Mouse (Mus musculus): Measurements from ENCODE around the gene Gm20388. TPM values are rescaled to one million over a fixed set of nuclear protein-coding genes. Genes with fewer than 3 reads are reported as not detected.

Gm20388 gene
- polyA plus RNA-seq, 1 experiment from 2014 or later = not detected

GRCm38 (mm10) chr8:123720471-123721001 is 3809.9 kb downstream of the Gm20388 start:
- Histone ChIP-seq H3K4me3 (no peak overlapping the region), H3K27me3 (no peaks in the 10 kb centered on the region), H3K9ac (no peak overlapping the region), H3K4me1 (peaks cover 11% of the 10 kb centered on the region; the same call in 1 of the 2 replicates), H3K27ac (no peak overlapping the region), H3K36me3 (no peaks in the 10 kb centered on the region), H3K4me2 (no peak overlapping the region), H3K9me3 (no peaks in the 10 kb centered on the region)
- no peak for ATAC-seq (ENCODE audit: insufficient number of reproducible peaks, insufficient read depth, low FRiP score, low TSS enrichment, low read depth)
- WGBS = 34% methylated on average over 12 of the region's 12 CpGs

- WGBS = 83% methylated on average over 5 of the region's 5 CpGs
- Histone ChIP-seq H3K4me3 (no peak overlapping the region), H3K9ac (no peak overlapping the region), H3K9me3 (no peaks in the 10 kb centered on the region), H3K4me2 (no peak overlapping the region), H3K36me3 (no peaks in the 10 kb centered on the region), H3K4me1 (0 out of 2 replicates have a peak, but pooled peaks cover 6% of the 10 kb centered on the region), H3K27ac (no peak overlapping the region), H3K27me3 (no peaks in the 10 kb centered on the region)
- no peak for ATAC-seq (ENCODE audit: insufficient number of reproducible peaks, insufficient read depth, low FRiP score, low TSS enrichment, low read depth)
Measured at GRCm38 (mm10) chr8:123722245-123722644, 3811.6 kb downstream of the Gm20388 start.

DNA sequence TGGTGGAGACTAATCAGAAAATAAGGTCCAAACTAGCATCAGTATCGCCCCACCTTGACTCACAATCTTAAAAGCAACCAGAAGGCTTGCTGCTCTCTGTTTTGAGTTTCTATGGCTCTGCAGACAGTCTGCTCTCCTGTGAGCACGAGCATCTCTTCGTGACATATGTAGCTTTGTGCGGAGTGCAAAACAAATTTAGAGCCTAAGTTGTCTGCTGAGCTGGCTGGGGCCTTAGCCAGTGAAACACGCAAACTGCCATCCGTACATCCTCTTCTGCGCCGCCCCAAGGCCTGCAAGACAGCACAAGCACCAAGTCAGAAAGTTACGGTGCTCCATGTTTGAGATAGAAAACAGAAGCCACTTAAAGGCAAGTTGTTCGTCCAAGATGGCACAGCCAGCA is 3814.1 kb downstream of the Gm20388 start:
- H3K4me3 ChIP-seq = no peak overlapping the region
- no peak overlapping the region for H3K27ac ChIP-seq
- peaks cover 18% of the 10 kb centered on the region for H3K4me1 ChIP-seq
- H3K4me2 ChIP-seq = no peak overlapping the region
- no peaks in the 10 kb centered on the region for H3K36me3 ChIP-seq
- no peak for ATAC-seq (ENCODE audit: insufficient number of reproducible peaks, insufficient read depth, low FRiP score, low TSS enrichment, low read depth)
- no peaks in the 10 kb centered on the region for H3K9me3 ChIP-seq
- peaks cover 4% of the 10 kb centered on the region; the same call in 1 of the 2 replicates for H3K27me3 ChIP-seq
- H3K9ac ChIP-seq = no peak overlapping the region
- WGBS = 84% methylated on average over 10 of the region's 10 CpGs

DNA sequence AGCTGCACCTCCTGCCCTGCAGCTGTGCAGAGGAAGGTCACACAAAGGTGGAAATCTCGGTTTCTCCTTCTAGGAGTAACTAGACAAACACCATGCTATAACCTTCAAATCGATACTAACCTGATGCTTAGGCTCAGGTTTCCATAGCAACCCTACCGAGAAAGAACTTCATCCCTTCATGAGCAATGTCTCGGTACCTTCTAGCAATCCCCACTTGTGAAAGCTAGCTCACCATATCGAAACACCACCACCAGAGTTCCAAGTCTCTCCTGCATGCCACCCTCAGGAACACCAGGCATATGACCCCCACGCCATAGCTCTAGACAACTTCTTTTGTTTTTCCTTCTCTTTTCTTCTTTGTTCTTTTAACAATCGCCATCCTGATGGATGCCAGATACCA is 3814.6 kb downstream of the Gm20388 start:
- WGBS = 73% methylated on average over 7 of the region's 7 CpGs
- no peak overlapping the region for H3K4me2 ChIP-seq
- H3K4me3 ChIP-seq = no peak overlapping the region
- ATAC-seq (ENCODE audit: insufficient number of reproducible peaks, insufficient read depth, low FRiP score, low TSS enrichment, low read depth) = no peak
- no peaks in the 10 kb centered on the region for H3K36me3 ChIP-seq
- no peak overlapping the region for H3K27ac ChIP-seq
- peaks cover 8% of the 10 kb centered on the region for H3K27me3 ChIP-seq
- no peaks in the 10 kb centered on the region for H3K9me3 ChIP-seq
- peaks cover 23% of the 10 kb centered on the region for H3K4me1 ChIP-seq
- H3K9ac ChIP-seq = no peak overlapping the region

- ATAC-seq (ENCODE audit: insufficient number of reproducible peaks, insufficient read depth, low FRiP score, low TSS enrichment, low read depth) = no peak
- peaks cover 17% of the 10 kb centered on the region for H3K27me3 ChIP-seq
- H3K4me2 ChIP-seq = no peak overlapping the region
- peaks cover 17% of the 10 kb centered on the region for H3K4me1 ChIP-seq
- H3K4me3 ChIP-seq = no peak overlapping the region
- H3K9me3 ChIP-seq = no peaks in the 10 kb centered on the region
- no peak overlapping the region for H3K27ac ChIP-seq
- no peak overlapping the region for H3K9ac ChIP-seq
- WGBS = 92% methylated on average over 6 of the region's 6 CpGs
- H3K36me3 ChIP-seq = no peaks in the 10 kb centered on the region
Measured at GRCm38 (mm10) chr8:123726759-123727158, 3816.1 kb downstream of the Gm20388 start.

DNA sequence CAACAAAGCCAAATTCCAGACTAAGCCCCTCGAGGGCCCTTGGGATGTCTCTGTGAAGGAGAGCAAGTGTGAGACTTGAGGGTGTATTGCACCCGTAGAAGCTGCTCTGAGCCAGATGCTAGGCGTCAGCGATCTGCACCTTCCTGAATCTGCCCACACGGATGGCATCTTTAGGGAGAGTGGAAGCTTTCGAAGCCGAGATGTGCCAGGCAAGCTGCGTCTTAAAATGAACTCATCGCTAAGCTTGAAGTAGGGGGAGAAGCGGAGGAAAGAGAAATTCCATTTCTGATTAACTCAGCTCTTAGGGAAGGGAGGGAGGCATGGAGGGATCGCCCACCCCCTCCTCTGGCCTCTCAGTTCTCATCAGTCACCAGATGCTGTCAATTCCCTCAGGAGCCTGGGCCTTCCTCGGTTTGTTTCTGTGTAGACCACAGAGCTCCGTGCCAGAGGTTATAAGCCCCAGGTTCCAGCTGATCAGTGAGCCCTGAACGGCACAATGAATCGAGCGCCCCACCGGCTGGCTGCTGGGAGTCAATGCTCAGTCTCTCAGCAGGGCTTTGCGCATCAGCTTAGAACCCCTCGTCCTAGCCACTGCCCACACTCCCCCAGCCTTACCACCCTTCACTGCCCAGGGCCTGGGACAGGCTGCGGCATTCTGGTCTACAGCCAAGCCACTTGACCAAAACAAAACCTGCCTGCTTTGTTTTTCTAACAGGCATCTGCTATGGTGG is 3818.6 kb downstream of the Gm20388 start:
- H3K9me3 ChIP-seq = no peaks in the 10 kb centered on the region
- H3K36me3 ChIP-seq = no peaks in the 10 kb centered on the region
- H3K4me2 ChIP-seq = peak overlapping the region; percentile 57
- peaks cover 17% of the 10 kb centered on the region for H3K27me3 ChIP-seq
- H3K4me1 ChIP-seq = peaks cover 17% of the 10 kb centered on the region
- H3K4me3 ChIP-seq = peak overlapping the region; percentile 21
- H3K9ac ChIP-seq = peak overlapping the region; percentile 54
- 15% methylated on average over 20 of the region's 20 CpGs for WGBS
- no peak for ATAC-seq (ENCODE audit: insufficient number of reproducible peaks, insufficient read depth, low FRiP score, low TSS enrichment, low read depth)
- no peak overlapping the region for H3K27ac ChIP-seq

GRCm38 (mm10) chr8:123729786-123730411 is 3819.3 kb downstream of the Gm20388 start:
- H3K36me3 ChIP-seq = no peaks in the 10 kb centered on the region
- no peak overlapping the region for H3K27ac ChIP-seq
- ATAC-seq (ENCODE audit: insufficient number of reproducible peaks, insufficient read depth, low FRiP score, low TSS enrichment, low read depth) = no peak
- no peak overlapping the region for H3K9ac ChIP-seq
- no peak overlapping the region for H3K4me3 ChIP-seq
- H3K27me3 ChIP-seq = peaks cover 17% of the 10 kb centered on the region
- WGBS = 39% methylated on average over 13 of the region's 13 CpGs
- H3K4me2 ChIP-seq = peak overlapping the region; percentile 57
- peaks cover 17% of the 10 kb centered on the region for H3K4me1 ChIP-seq
- H3K9me3 ChIP-seq = no peaks in the 10 kb centered on the region

DNA sequence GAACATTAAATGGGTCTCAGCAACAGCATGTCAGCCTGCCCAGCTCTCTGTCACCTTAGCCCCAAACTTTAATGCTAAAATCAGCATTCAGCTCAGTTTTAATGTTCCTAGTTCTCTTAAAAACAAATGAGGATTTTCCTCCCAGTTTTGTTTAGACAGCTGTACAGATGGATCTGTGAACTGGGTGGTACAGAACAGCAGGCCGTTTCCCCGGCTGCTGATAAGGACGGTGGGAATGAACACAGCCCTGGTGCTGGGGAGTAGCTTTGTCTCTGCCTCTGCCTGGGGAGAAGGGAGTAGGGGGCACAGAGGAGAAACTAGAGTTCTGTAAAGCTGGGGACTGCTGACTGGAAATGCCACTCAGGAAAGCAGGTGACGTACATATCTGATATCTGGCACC is 3821.7 kb downstream of the Gm20388 start:
- H3K9ac ChIP-seq = no peak overlapping the region
- H3K36me3 ChIP-seq = no peaks in the 10 kb centered on the region
- H3K4me2 ChIP-seq = no peak overlapping the region
- peaks cover 17% of the 10 kb centered on the region for H3K4me1 ChIP-seq
- H3K27ac ChIP-seq = no peak overlapping the region
- H3K9me3 ChIP-seq = no peaks in the 10 kb centered on the region
- H3K27me3 ChIP-seq = peaks cover 17% of the 10 kb centered on the region
- no peak overlapping the region for H3K4me3 ChIP-seq
- ATAC-seq (ENCODE audit: insufficient number of reproducible peaks, insufficient read depth, low FRiP score, low TSS enrichment, low read depth) = no peak
- 45% methylated on average over 4 of the region's 4 CpGs for WGBS

DNA sequence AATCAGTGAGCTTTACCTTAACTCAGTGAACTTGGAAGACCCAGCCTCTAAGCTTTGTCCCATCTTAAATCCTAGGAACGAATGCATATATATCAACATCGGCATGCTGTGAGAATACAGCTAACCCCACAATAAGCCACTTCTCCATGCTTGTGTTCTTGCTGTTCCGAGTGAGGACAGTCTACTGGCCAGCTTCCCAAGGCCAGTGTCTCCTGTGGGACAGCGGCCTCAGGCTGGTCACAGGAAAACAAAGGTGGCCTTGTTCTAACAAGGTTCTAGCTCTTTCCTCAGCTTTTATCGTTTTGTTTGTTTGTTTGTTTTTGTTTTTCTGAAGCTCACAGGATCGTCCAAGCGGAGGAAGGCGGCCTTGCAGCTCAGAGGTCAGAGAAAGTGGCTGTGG is 3823.8 kb downstream of the Gm20388 start:
- no peak overlapping the region for H3K9ac ChIP-seq
- H3K36me3 ChIP-seq = no peaks in the 10 kb centered on the region
- ATAC-seq (ENCODE audit: insufficient number of reproducible peaks, insufficient read depth, low FRiP score, low TSS enrichment, low read depth) = no peak
- H3K4me2 ChIP-seq = no peak overlapping the region
- H3K9me3 ChIP-seq = no peaks in the 10 kb centered on the region
- peaks cover 13% of the 10 kb centered on the region for H3K4me1 ChIP-seq
- WGBS = 60% methylated on average over 8 of the region's 8 CpGs
- no peak overlapping the region for H3K27ac ChIP-seq
- no peak overlapping the region for H3K4me3 ChIP-seq
- peaks cover 12% of the 10 kb centered on the region for H3K27me3 ChIP-seq

- no peaks in the 10 kb centered on the region for H3K36me3 ChIP-seq
- no peak for ATAC-seq (ENCODE audit: insufficient number of reproducible peaks, insufficient read depth, low FRiP score, low TSS enrichment, low read depth)
- 74% methylated on average over 9 of the region's 9 CpGs for WGBS
- no peak overlapping the region for H3K9ac ChIP-seq
- no peaks in the 10 kb centered on the region for H3K9me3 ChIP-seq
- no peak overlapping the region for H3K4me2 ChIP-seq
- H3K4me3 ChIP-seq = no peak overlapping the region
- H3K4me1 ChIP-seq = peaks cover 9% of the 10 kb centered on the region
- H3K27me3 ChIP-seq = no peaks in the 10 kb centered on the region
- H3K27ac ChIP-seq = no peak overlapping the region
Measured at GRCm38 (mm10) chr8:123736974-123737373, 3826.3 kb downstream of the Gm20388 start.

DNA sequence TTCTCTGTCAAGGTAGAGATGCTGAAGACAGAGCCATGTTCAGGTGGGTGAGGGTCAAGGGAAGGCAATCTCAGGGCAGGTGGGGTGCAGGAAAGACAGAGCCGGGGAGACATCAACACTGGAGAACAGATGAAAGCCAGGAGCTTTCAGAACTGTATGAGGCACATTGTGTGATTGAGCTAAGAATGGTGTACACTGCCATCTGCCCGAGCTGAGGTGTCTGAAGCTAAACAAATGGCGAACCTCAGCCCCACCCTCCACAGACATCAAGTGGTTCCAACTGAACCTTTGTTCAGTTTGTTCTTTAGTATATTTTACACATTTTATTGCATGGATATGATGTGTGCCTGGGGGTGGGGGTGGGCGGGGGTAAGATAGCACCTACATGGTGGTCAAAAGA is 3829.6 kb downstream of the Gm20388 start:
- Histone ChIP-seq H3K27me3 (no peaks in the 10 kb centered on the region), H3K4me1 (peaks cover 9% of the 10 kb centered on the region), H3K4me3 (no peak overlapping the region), H3K36me3 (no peaks in the 10 kb centered on the region), H3K4me2 (no peak overlapping the region), H3K9ac (no peak overlapping the region), H3K27ac (no peak overlapping the region), H3K9me3 (no peaks in the 10 kb centered on the region)
- 78% methylated on average over 4 of the region's 4 CpGs for WGBS
- no peak for ATAC-seq (ENCODE audit: insufficient number of reproducible peaks, insufficient read depth, low FRiP score, low TSS enrichment, low read depth)

DNA sequence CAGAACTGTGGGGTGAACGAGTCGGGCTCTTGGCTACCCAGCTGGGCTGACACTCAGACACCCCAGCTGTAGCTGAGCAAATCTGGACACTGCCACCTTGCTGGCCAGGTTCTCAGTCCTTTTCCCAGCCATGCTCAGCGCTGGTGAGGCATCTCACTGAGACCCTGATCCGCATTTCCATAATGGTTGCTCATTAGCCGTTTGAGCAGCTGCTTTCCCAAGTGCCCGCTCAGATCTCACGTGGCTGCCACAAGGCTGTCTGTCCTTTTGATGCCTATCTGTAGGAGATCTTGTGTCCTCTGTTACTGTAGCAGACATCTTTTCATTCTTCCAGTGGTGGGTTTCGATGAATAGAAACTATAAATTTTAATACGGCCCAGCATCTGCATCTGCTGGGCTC is 3830.6 kb downstream of the Gm20388 start:
- Histone ChIP-seq H3K9ac (no peak overlapping the region), H3K4me3 (no peak overlapping the region), H3K4me1 (peaks cover 9% of the 10 kb centered on the region), H3K9me3 (no peaks in the 10 kb centered on the region), H3K36me3 (no peaks in the 10 kb centered on the region), H3K27ac (no peak overlapping the region), H3K27me3 (no peaks in the 10 kb centered on the region), H3K4me2 (no peak overlapping the region)
- WGBS = 65% methylated on average over 9 of the region's 9 CpGs
- no peak for ATAC-seq (ENCODE audit: insufficient number of reproducible peaks, insufficient read depth, low FRiP score, low TSS enrichment, low read depth)
